Mouse (Mus musculus) neutrophil, adult 83 days (primary cell): ENCODE data around the gene Ckm. TPM values are rescaled to one million over a fixed set of nuclear protein-coding genes. Genes with fewer than 3 reads are reported as not detected.

Experiments used
- total RNA-seq, 2 experiments: library from RNA; stranded (reverse); gene quantifications; one replicate each; pipeline ENCODE4 v1.2.4; 2023

The Ckm gene
- 1 to 10 TPM; 3.4 to 4.7 TPM for total RNA-seq

GRCm38 (mm10) chr7:19404476-19404875, at the start of gene Ckm:
Gene Ckm (plus strand): TSS chr7:19404776.

GRCm38 (mm10) chr7:19359299-19359891, 45.2 kb upstream of the Ckm start, which contains the start of the genes Cd3eap and Ppp1r13l:
Gene Cd3eap (minus strand): TSS chr7:19359483.
Gene Ppp1r13l (plus strand): TSS chr7:19359749.

GRCm38 (mm10) chr7:19381377-19382165, 23.0 kb upstream of the Ckm start, which contains the start of gene Ercc2:
Gene Ercc2 (plus strand): TSS chr7:19382010.

DNA sequence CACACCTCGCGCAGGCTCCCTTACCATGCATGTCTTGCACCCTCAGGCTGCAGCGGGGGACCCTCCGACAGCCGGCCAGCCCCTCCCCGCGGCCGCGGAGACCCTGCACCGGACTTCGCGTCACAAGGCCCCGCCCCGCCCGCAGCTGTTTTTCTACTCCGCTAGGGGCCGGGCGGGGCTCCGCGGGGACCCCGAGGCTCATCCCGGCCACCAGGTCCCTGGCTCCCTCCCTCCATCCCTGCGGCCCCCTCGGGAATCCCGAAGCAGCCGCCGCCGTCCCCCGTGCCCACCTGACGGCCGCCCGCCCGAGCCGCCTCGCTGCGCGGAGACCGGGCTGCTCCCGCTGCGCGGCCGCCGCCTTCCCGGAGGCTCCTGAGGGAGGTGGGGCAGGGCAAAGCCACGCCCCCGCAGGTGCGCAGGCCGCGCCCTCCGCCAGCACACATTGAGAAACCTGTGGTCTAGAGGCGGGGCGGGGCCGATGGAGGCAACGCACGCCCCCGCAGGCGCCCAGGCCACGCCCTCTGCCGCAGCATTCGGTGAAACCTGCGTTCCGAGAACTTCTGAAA, 762 bp upstream of the Ckm start, which contains the start of gene Klc3:
Gene Klc3 (minus strand): TSS at position 374 of the 566 bp plus-strand sequence.

GRCm38 (mm10) chr7:19458591-19459111, 54.1 kb downstream of the Ckm start, which contains the start of gene Mark4:
Gene Mark4 (minus strand): TSS chr7:19458821.

GRCm38 (mm10) chr7:19462884-19463381, 58.4 kb downstream of the Ckm start, which contains the start of gene Exoc3l2:
Gene Exoc3l2 (plus strand): TSS chr7:19463331.

Other genes with a start within 250 kb of the Ckm start
- not detected for gene Gipr, start 238.6 kb upstream of the Ckm start, total RNA-seq
- gene Eml2, start 228.4 kb upstream of the Ckm start, total RNA-seq, result 10 to 100 TPM; 59.9 to 73.3 TPM
- gene Gpr4, start 192.2 kb upstream of the Ckm start, total RNA-seq, result not detected
- gene Opa3, start 176.4 kb upstream of the Ckm start, total RNA-seq, result 10 to 100 TPM; 22.5 to 24.0 TPM
- 100 to 1,000 TPM; 586 to 605 TPM for gene Vasp, start 133.0 kb upstream of the Ckm start, total RNA-seq
- 1 to 10 TPM in 1 of 2 experiments, not detected in 1; 2.1 TPM for gene Ppm1n, start 124.7 kb upstream of the Ckm start, total RNA-seq
- gene Rtn2, start 122.2 kb upstream of the Ckm start, total RNA-seq, result not detected
- gene Fosb, start 94.7 kb upstream of the Ckm start, total RNA-seq, result 1,000 to 10,000 TPM; 1,994 to 3,359 TPM
- gene Ercc1, start 60.0 kb upstream of the Ckm start, total RNA-seq, result 10 to 100 TPM; 16.8 to 19.7 TPM
- 1 to 10 TPM; 5.5 to 5.8 TPM for gene Cd3eap, start 45.3 kb upstream of the Ckm start, total RNA-seq
- 1 to 10 TPM; 2.9 to 5.6 TPM for gene Ppp1r13l, start 45.0 kb upstream of the Ckm start, total RNA-seq
- 10 to 100 TPM; 13.2 to 23.6 TPM for gene Ercc2, start 22.8 kb upstream of the Ckm start, total RNA-seq
- gene Klc3, start 672 bp upstream of the Ckm start, total RNA-seq, result not detected
- gene Mark4, start 54.0 kb downstream of the Ckm start, total RNA-seq, result 10 to 100 TPM; 26.4 to 28.6 TPM
- under 1 TPM; 0.24 to 0.35 TPM for gene Exoc3l2, start 58.6 kb downstream of the Ckm start, total RNA-seq
- 1 to 10 TPM; 7.4 to 7.9 TPM for gene Bloc1s3, start 103.6 kb downstream of the Ckm start, total RNA-seq
- gene Trappc6a, start 103.6 kb downstream of the Ckm start, total RNA-seq, result 10 to 100 TPM; 22.1 to 24.5 TPM
- not detected for gene Nkpd1, start 113.1 kb downstream of the Ckm start, total RNA-seq
- 10 to 100 TPM; 31.9 to 36.5 TPM for gene Ppp1r37, start 158.3 kb downstream of the Ckm start, total RNA-seq
- gene Zfp296, start 172.5 kb downstream of the Ckm start, total RNA-seq, result 1 to 10 TPM; 3.0 to 3.5 TPM
- 10 to 100 TPM; 53.1 to 56.2 TPM for gene Gemin7, start 172.8 kb downstream of the Ckm start, total RNA-seq
- gene Clasrp, start 199.7 kb downstream of the Ckm start, total RNA-seq, result 10 to 100 TPM; 51.8 to 52.1 TPM
- gene Relb, start 224.7 kb downstream of the Ckm start, total RNA-seq, result 10 to 100 TPM; 13.5 to 14.1 TPM